Comparison of ENCODE assay signal across 12 mouse cellular contexts in the genomic region with DNA sequence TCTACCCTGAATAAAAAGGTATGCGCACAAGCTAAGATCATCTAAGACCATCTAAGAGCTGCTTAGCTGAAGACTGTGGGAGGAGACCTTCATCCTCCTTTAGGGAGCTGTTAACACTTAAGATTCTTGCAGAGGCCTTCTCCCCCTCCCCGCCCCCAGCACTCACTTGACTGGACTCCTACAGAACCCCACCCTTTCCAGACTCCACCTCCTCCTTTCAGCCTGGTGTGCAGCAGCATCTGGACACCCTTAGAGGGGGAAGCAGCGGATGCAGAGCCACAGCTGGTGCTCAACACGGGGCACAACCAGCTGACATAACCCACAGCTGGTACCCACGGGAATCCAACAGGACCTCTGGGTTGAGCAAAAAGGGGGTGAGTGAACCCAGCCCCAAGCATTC. TPM values are rescaled to one million over a fixed set of nuclear protein-coding genes. Genes with fewer than 3 reads are reported as not detected.
DNase-seq lines count a peak whose midpoint lies in the region; ATAC-seq lines count a peak whose summit lies in the region.
"Had no signal": no experiment of that assay in that cellular context is flagged by ENCODE, and none has a peak within 500 bp of the region (broad histone marks: within the 10 kb centered on the region; RNA-seq: fewer than 3 reads in every experiment).

No protein-coding gene starts in this region.

- H3K9ac ChIP-seq in heart, embryonic 11.5 days (ENCODE audit: low read depth, low read length), result no peak overlapping the region
- H3K9ac ChIP-seq in forebrain, embryonic 16.5 days (replicated peaks; ENCODE audit: low read depth, low read length), result no peak overlapping the region
- H3K9ac ChIP-seq: liver, embryonic 14.5 days; neural tube, embryonic 13.5 days had no signal

- no peaks in the 10 kb centered on the region for H3K9me3 ChIP-seq in heart, embryonic 11.5 days (replicated peaks; ENCODE audit: control insufficient read depth, low read length)
- no peaks in the 10 kb centered on the region for H3K9me3 ChIP-seq in forebrain, embryonic 16.5 days (ENCODE audit: control insufficient read depth, low read length)
- H3K9me3 ChIP-seq: neural tube, embryonic 13.5 days had no signal

- H3K4me3 ChIP-seq in heart, embryonic 11.5 days (ENCODE audit: low read depth, low read length), result no peak overlapping the region
- H3K4me3 ChIP-seq in forebrain, embryonic 16.5 days (replicated peaks; ENCODE audit: low read length), result no peak overlapping the region
- H3K4me3 ChIP-seq: neural tube, embryonic 13.5 days had no signal

- H3K27ac ChIP-seq in heart, embryonic 11.5 days (ENCODE audit: low read depth, low read length), result no peak overlapping the region
- H3K27ac ChIP-seq in forebrain, embryonic 16.5 days (ENCODE audit: low read length), result no peak overlapping the region
- H3K27ac ChIP-seq: liver, embryonic 14.5 days; neural tube, embryonic 13.5 days had no signal

- ATAC-seq in heart, embryonic 11.5 days (replicated peaks; ENCODE audit: insufficient number of reproducible peaks, low FRiP score, low TSS enrichment), result no peak
- ATAC-seq in megakaryocyte-erythroid progenitor cell, adult 5-6 weeks (replicated peaks; ENCODE audit: low FRiP score, low TSS enrichment, poor library complexity, severe bottlenecking), result no peak
- ATAC-seq in forebrain, embryonic 16.5 days, result no peak

- H3K4me2 ChIP-seq in heart, embryonic 11.5 days, result no peak overlapping the region
- no peak overlapping the region for H3K4me2 ChIP-seq in forebrain, embryonic 16.5 days (ENCODE audit: low read length)
- H3K4me2 ChIP-seq: neural tube, embryonic 13.5 days had no signal

- peak; percentile 93 for DNase-seq in heart, adult 11 months
- DNase-seq in forelimb bud, embryonic 11.5 days (ENCODE audit: low read depth, low spot score), result peak; percentile 29
- DNase-seq in kidney, postnatal 36 days, result peak; percentile 64 to 65
- DNase-seq in lung, postnatal 36 days, result peak; percentile 81
- no peak for DNase-seq in layer of hippocampus, adult 9-10 months (ENCODE audit: low spot score)
- DNase-seq: cerebellum, adult 9-11 months; spleen, adult 18-20 months had no signal

- WGBS in heart, embryonic 11.5 days (ENCODE audit: insufficient replicate concordance), result 69% methylated on average over 5 of the region's 5 CpGs
- 92% methylated on average over 5 of the region's 5 CpGs for WGBS in forebrain, embryonic 16.5 days

- no peaks in the 10 kb centered on the region for H3K4me1 ChIP-seq in heart, embryonic 11.5 days (ENCODE audit: control insufficient read depth, insufficient read depth, low read length)
- H3K4me1 ChIP-seq in forebrain, embryonic 16.5 days (replicated peaks; ENCODE audit: control insufficient read depth, insufficient read depth, low read length), result no peaks in the 10 kb centered on the region
- H3K4me1 ChIP-seq: neural tube, embryonic 13.5 days had no signal

- no peaks in the 10 kb centered on the region for H3K36me3 ChIP-seq in heart, embryonic 11.5 days (ENCODE audit: control insufficient read depth, insufficient read depth, low read length)
- H3K36me3 ChIP-seq in forebrain, embryonic 16.5 days (ENCODE audit: control insufficient read depth, insufficient read depth), result no peaks in the 10 kb centered on the region
- H3K36me3 ChIP-seq: neural tube, embryonic 13.5 days had no signal

- no peaks in the 10 kb centered on the region for H3K27me3 ChIP-seq in heart, embryonic 11.5 days (ENCODE audit: control insufficient read depth, insufficient read depth, low read length)
- H3K27me3 ChIP-seq in forebrain, embryonic 16.5 days (replicated peaks; ENCODE audit: control insufficient read depth, insufficient read depth, low read length), result no peaks in the 10 kb centered on the region
- H3K27me3 ChIP-seq: neural tube, embryonic 13.5 days had no signal

RNA-seq across cellular contexts. Expression of a gene that starts 25.3 kb away (rescaled TPM):
- 164 and 174 TPM in 2 replicates for polyA plus RNA-seq in heart, embryonic 11.5 days (2014; fragmentation: Nextera tagmentation; extraction: Ambion mirVana)
- 791 and 833 TPM in 2 replicates for total RNA-seq in megakaryocyte-erythroid progenitor cell, adult 5-6 weeks (2014; fragmentation: Nextera tagmentation)
- 389 and 460 TPM in 2 replicates for total RNA-seq in megakaryocyte-erythroid progenitor cell, adult 5-6 weeks (2017)
- 266 TPM in 2 replicates for polyA plus RNA-seq in forebrain, embryonic 16.5 days (2015; fragmentation: Nextera tagmentation; extraction: Ambion mirVana)
